Comparison of ENCODE assay signal across 10 mouse cellular contexts in the genomic region with DNA sequence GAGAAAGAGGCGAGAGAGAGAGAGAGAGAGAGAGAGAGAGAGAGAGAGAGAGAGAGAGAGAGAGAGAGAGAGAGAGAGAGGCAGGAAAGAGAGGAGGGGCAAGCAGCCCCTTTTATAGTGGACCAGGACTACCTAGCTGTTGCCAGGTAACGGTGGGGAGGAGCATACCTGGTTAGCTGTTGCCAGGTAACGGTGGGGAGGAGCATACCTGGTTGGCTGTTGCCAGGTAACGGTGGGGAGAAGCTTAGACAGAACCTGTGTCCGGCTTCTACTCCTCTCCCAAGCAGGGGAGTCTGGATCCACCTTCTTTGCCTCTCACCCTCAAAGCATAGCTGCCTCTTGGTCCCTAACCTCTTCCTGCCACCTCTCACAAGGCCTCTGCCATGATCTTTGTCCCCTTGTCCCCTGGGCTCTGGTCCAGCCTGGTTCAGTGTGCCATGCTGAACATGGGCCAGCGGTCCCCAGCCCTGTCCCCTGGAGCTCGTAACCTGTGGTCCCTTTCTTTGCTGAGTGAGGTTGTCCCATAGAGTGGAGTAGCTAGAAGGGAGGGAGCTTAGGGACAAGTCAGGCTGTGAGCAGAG. TPM values are rescaled to one million over a fixed set of nuclear protein-coding genes. Genes with fewer than 3 reads are reported as not detected.
DNase-seq lines count a peak whose midpoint lies in the region; ATAC-seq and TF ChIP-seq lines count a peak whose summit lies in the region.
"Had no signal": no experiment of that assay in that cellular context is flagged by ENCODE, and none has a peak within 500 bp of the region (broad histone marks: within the 10 kb centered on the region; RNA-seq: fewer than 3 reads in every experiment).

No protein-coding gene starts in this region.

- H3K4me2 ChIP-seq in hindbrain, embryonic 13.5 days = 0 out of 2 replicates have a peak overlapping the region, but pooled peaks have one; percentile 15
- no peak overlapping the region for H3K4me2 ChIP-seq in hindbrain, embryonic 11.5 days (replicated peaks; ENCODE audit: low read depth, low read length)
- no peak overlapping the region for H3K4me2 ChIP-seq in forebrain, embryonic 14.5 days (ENCODE audit: low read length)
- H3K4me2 ChIP-seq in liver, embryonic 14.5 days (ENCODE audit: low read depth) = peak overlapping the region; percentile 60

- no peak for TF ChIP-seq CTCF in liver, embryonic 14.5 days (IDR thresholded peaks at IDR 0.05; ENCODE audit: low read depth)

- peak overlapping the region; percentile 62; the same call in 1 of the 2 replicates for H3K27ac ChIP-seq in hindbrain, embryonic 13.5 days
- no peak overlapping the region for H3K27ac ChIP-seq in hindbrain, embryonic 11.5 days (ENCODE audit: low read depth, low read length)
- peak overlapping the region; percentile 27; the same call in 1 of the 2 replicates for H3K27ac ChIP-seq in forebrain, embryonic 14.5 days (ENCODE audit: low read depth, low read length)
- H3K27ac ChIP-seq in liver, embryonic 14.5 days = peak overlapping the region; percentile 72

- peak; percentile 62; the same call in 1 of the 2 replicates for ATAC-seq in hindbrain, embryonic 13.5 days (ENCODE audit: low FRiP score)
- ATAC-seq in hindbrain, embryonic 11.5 days (ENCODE audit: low FRiP score) = no peak
- peak; percentile 63 for ATAC-seq in forebrain, embryonic 14.5 days
- ATAC-seq in liver, embryonic 14.5 days (ENCODE audit: insufficient read depth) = no peak

- H3K4me1 ChIP-seq in hindbrain, embryonic 13.5 days (replicated peaks) = peaks cover 32% of the 10 kb centered on the region
- H3K4me1 ChIP-seq in hindbrain, embryonic 11.5 days (replicated peaks; ENCODE audit: control insufficient read depth, insufficient read depth, low read length) = peaks cover 5% of the 10 kb centered on the region; the same call in 1 of the 2 replicates
- H3K4me1 ChIP-seq in forebrain, embryonic 14.5 days (ENCODE audit: control insufficient read depth, insufficient read depth, low read length) = no peaks in the 10 kb centered on the region; the same call in 1 of the 2 replicates
- peaks cover 71 to 80% of the 10 kb centered on the region in 2 experiments for H3K4me1 ChIP-seq in liver, embryonic 14.5 days (replicated peaks; ENCODE audit: control insufficient read depth in 2 of 2, insufficient read depth in 2 of 2, low read length in 1 of 2)

- DNase-seq in hindbrain, embryonic 11.5 days (ENCODE audit: low spot score) = no peak
- DNase-seq in R1 (ENCODE audit: low read depth, low spot score) = peak; percentile 87
- DNase-seq in forebrain, embryonic 14.5 days (ENCODE audit: low spot score) = peak; percentile 65
- DNase-seq in liver, embryonic 14.5 days (ENCODE audit: low read depth in 3 of 3, low spot score in 3 of 3) = no peak
- no peak for DNase-seq in layer of hippocampus, adult 9-10 months (ENCODE audit: low spot score)
- no peak for DNase-seq in layer of hippocampus, adult 8-10 months (ENCODE audit: low spot score in 2 of 2)
- DNase-seq in adrenal gland, postnatal 14 days = no peak
- DNase-seq: cerebellum, adult 11 months; thymus, adult 2 months had no signal

- H3K4me3 ChIP-seq in hindbrain, embryonic 13.5 days = no peak overlapping the region
- H3K4me3 ChIP-seq in hindbrain, embryonic 11.5 days (ENCODE audit: low read depth, low read length) = no peak overlapping the region
- H3K4me3 ChIP-seq in forebrain, embryonic 14.5 days (ENCODE audit: low read depth, low read length) = no peak overlapping the region
- peak overlapping the region in 1 of 2 experiments; percentile 7; a peak in 1 of 4 replicates for H3K4me3 ChIP-seq in liver, embryonic 14.5 days (ENCODE audit: insufficient read depth in 1 of 2, low read depth in 2 of 2, low read length in 2 of 2)

- no peaks in the 10 kb centered on the region for H3K36me3 ChIP-seq in hindbrain, embryonic 13.5 days
- no peaks in the 10 kb centered on the region for H3K36me3 ChIP-seq in hindbrain, embryonic 11.5 days (ENCODE audit: control insufficient read depth, insufficient read depth, low read length)
- no peaks in the 10 kb centered on the region for H3K36me3 ChIP-seq in forebrain, embryonic 14.5 days (ENCODE audit: control insufficient read depth, insufficient read depth, low read length)
- no peaks in the 10 kb centered on the region for H3K36me3 ChIP-seq in liver, embryonic 14.5 days (replicated peaks; ENCODE audit: control insufficient read depth, insufficient read depth, low read depth)

- peaks cover 68% of the 10 kb centered on the region for H3K27me3 ChIP-seq in hindbrain, embryonic 13.5 days
- H3K27me3 ChIP-seq in hindbrain, embryonic 11.5 days (ENCODE audit: control insufficient read depth, insufficient read depth, low read length) = peaks cover 35% of the 10 kb centered on the region
- H3K27me3 ChIP-seq in forebrain, embryonic 14.5 days (replicated peaks; ENCODE audit: control insufficient read depth, insufficient read depth, low read length) = peaks cover 30% of the 10 kb centered on the region
- peaks cover 15% of the 10 kb centered on the region for H3K27me3 ChIP-seq in liver, embryonic 14.5 days (ENCODE audit: control insufficient read depth, insufficient read depth, low read length)

- no peak for TF ChIP-seq EP300 in liver, embryonic 14.5 days (IDR thresholded peaks at IDR 0.05; ENCODE audit: low read depth)

- H3K9me3 ChIP-seq in hindbrain, embryonic 13.5 days = no peaks in the 10 kb centered on the region
- no peaks in the 10 kb centered on the region for H3K9me3 ChIP-seq in hindbrain, embryonic 11.5 days (ENCODE audit: control insufficient read depth, low read length)
- H3K9me3 ChIP-seq in forebrain, embryonic 14.5 days (replicated peaks; ENCODE audit: control insufficient read depth, low read length) = no peaks in the 10 kb centered on the region
- no peaks in the 10 kb centered on the region for H3K9me3 ChIP-seq in liver, embryonic 14.5 days (ENCODE audit: control insufficient read depth, low read length)

- peak overlapping the region; percentile 35; the same call in 1 of the 2 replicates for H3K9ac ChIP-seq in hindbrain, embryonic 13.5 days
- H3K9ac ChIP-seq in hindbrain, embryonic 11.5 days (ENCODE audit: low read depth, low read length) = no peak overlapping the region
- no peak overlapping the region for H3K9ac ChIP-seq in forebrain, embryonic 14.5 days (ENCODE audit: low read length)
- peak overlapping the region; percentile 38 for H3K9ac ChIP-seq in liver, embryonic 14.5 days (replicated peaks)

- 19% methylated on average over 7 of the region's 7 CpGs for WGBS in hindbrain, embryonic 13.5 days
- 29% methylated on average over 6 of the region's 7 CpGs for WGBS in hindbrain, embryonic 11.5 days
- 28% methylated on average over 6 of the region's 7 CpGs for WGBS in forebrain, embryonic 14.5 days
- WGBS in liver, embryonic 14.5 days (ENCODE audit: insufficient replicate concordance) = 46% methylated on average over 6 of the region's 7 CpGs

RNA-seq across cellular contexts. Expression of gene Tnfaip2, which starts 8.0 kb away (rescaled TPM):
- polyA plus RNA-seq in hindbrain, embryonic 13.5 days (2015; fragmentation: Nextera tagmentation; extraction: Ambion mirVana) = 1.6 and 1.8 TPM in 2 replicates
- 1.9 and 2.0 TPM in 2 replicates for polyA plus RNA-seq in hindbrain, embryonic 11.5 days (2014; fragmentation: Nextera tagmentation; extraction: Ambion mirVana)
- 0.28 and 1.1 TPM in 2 replicates for polyA plus RNA-seq in forebrain, embryonic 14.5 days (2014; fragmentation: Nextera tagmentation; extraction: Ambion mirVana)
- polyA plus RNA-seq in liver, embryonic 14.5 days (2012; rRNA removed) = 57.6 and 61.8 TPM in 2 replicates
- 78.7 and 88.5 TPM in 2 replicates for polyA plus RNA-seq in liver, embryonic 14.5 days (2014; fragmentation: Nextera tagmentation; extraction: Ambion mirVana)
- total RNA-seq in layer of hippocampus, adult 8-10 months (2022) = 1 to 10 TPM in 3 of 4 experiments, under 1 TPM in 1; 0.85 to 1.8 (median 1.4) TPM
- 14.0 and 14.4 TPM in 2 replicates for total RNA-seq in adrenal gland, postnatal 14 days (2021)

RNA-seq across cellular contexts. Expression of gene Exoc3l4, which starts 17.4 kb away (rescaled TPM):
- 2.0 and 2.1 TPM in 2 replicates for polyA plus RNA-seq in hindbrain, embryonic 13.5 days (2015; fragmentation: Nextera tagmentation; extraction: Ambion mirVana)
- 3.5 and 3.8 TPM in 2 replicates for polyA plus RNA-seq in hindbrain, embryonic 11.5 days (2014; fragmentation: Nextera tagmentation; extraction: Ambion mirVana)
- polyA plus RNA-seq in forebrain, embryonic 14.5 days (2014; fragmentation: Nextera tagmentation; extraction: Ambion mirVana) = 2.2 and 2.7 TPM in 2 replicates
- polyA plus RNA-seq in liver, embryonic 14.5 days (2012; rRNA removed) = 18.1 and 20.1 TPM in 2 replicates
- polyA plus RNA-seq in liver, embryonic 14.5 days (2014; fragmentation: Nextera tagmentation; extraction: Ambion mirVana) = 15.8 and 19.3 TPM in 2 replicates
- 1 to 10 TPM; 5.0 to 7.7 (median 6.5) TPM for total RNA-seq in layer of hippocampus, adult 8-10 months (2022)
- 4.6 and 5.2 TPM in 2 replicates for total RNA-seq in adrenal gland, postnatal 14 days (2021)

RNA-seq across cellular contexts. Expression of gene Lbhd2, which starts 27.6 kb away (rescaled TPM):
- 0.26 and 0.52 TPM in 2 replicates for polyA plus RNA-seq in hindbrain, embryonic 13.5 days (2015; fragmentation: Nextera tagmentation; extraction: Ambion mirVana)
- 0.47 TPM in 1 of 2 replicates, not detected in the other for polyA plus RNA-seq in hindbrain, embryonic 11.5 days (2014; fragmentation: Nextera tagmentation; extraction: Ambion mirVana)
- polyA plus RNA-seq in forebrain, embryonic 14.5 days (2014; fragmentation: Nextera tagmentation; extraction: Ambion mirVana) = 2.4 and 2.8 TPM in 2 replicates
- not detected in 2 replicates for polyA plus RNA-seq in liver, embryonic 14.5 days (2012; rRNA removed)
- 0.15 and 0.21 TPM in 2 replicates for polyA plus RNA-seq in liver, embryonic 14.5 days (2014; fragmentation: Nextera tagmentation; extraction: Ambion mirVana)
- total RNA-seq in layer of hippocampus, adult 8-10 months (2022) = 1 to 10 TPM in 2 of 4 experiments, under 1 TPM in 1, not detected in 1; 0.61 to 2.3 (median 1.3) TPM
- total RNA-seq in adrenal gland, postnatal 14 days (2021) = 0.56 and 0.79 TPM in 2 replicates

RNA-seq across cellular contexts. Expression of gene Gm266, which starts 51.4 kb away (rescaled TPM):
- polyA plus RNA-seq in hindbrain, embryonic 13.5 days (2015; fragmentation: Nextera tagmentation; extraction: Ambion mirVana) = 1.7 and 2.0 TPM in 2 replicates
- 8.9 and 10.1 TPM in 2 replicates for polyA plus RNA-seq in hindbrain, embryonic 11.5 days (2014; fragmentation: Nextera tagmentation; extraction: Ambion mirVana)
- 0.84 and 0.99 TPM in 2 replicates for polyA plus RNA-seq in forebrain, embryonic 14.5 days (2014; fragmentation: Nextera tagmentation; extraction: Ambion mirVana)
- 0.61 and 0.91 TPM in 2 replicates for polyA plus RNA-seq in liver, embryonic 14.5 days (2012; rRNA removed)
- polyA plus RNA-seq in liver, embryonic 14.5 days (2014; fragmentation: Nextera tagmentation; extraction: Ambion mirVana) = 0.42 and 0.53 TPM in 2 replicates
- total RNA-seq in layer of hippocampus, adult 8-10 months (2022) = 1 to 10 TPM; 3.6 to 6.6 (median 4.6) TPM
- 0.60 TPM in 1 of 2 replicates, not detected in the other for total RNA-seq in adrenal gland, postnatal 14 days (2021)

RNA-seq across cellular contexts. Expression of gene Cdc42bpb, which starts 56.7 kb away (rescaled TPM):
- 35.0 and 36.5 TPM in 2 replicates for polyA plus RNA-seq in hindbrain, embryonic 13.5 days (2015; fragmentation: Nextera tagmentation; extraction: Ambion mirVana)
- 28.6 and 31.9 TPM in 2 replicates for polyA plus RNA-seq in hindbrain, embryonic 11.5 days (2014; fragmentation: Nextera tagmentation; extraction: Ambion mirVana)
- polyA plus RNA-seq in forebrain, embryonic 14.5 days (2014; fragmentation: Nextera tagmentation; extraction: Ambion mirVana) = 28.8 and 34.6 TPM in 2 replicates
- polyA plus RNA-seq in liver, embryonic 14.5 days (2012; rRNA removed) = 22.5 and 23.2 TPM in 2 replicates
- 5.3 and 6.6 TPM in 2 replicates for polyA plus RNA-seq in liver, embryonic 14.5 days (2014; fragmentation: Nextera tagmentation; extraction: Ambion mirVana)
- 100 to 1,000 TPM; 114 to 140 (median 119) TPM for total RNA-seq in layer of hippocampus, adult 8-10 months (2022)
- 133 and 149 TPM in 2 replicates for total RNA-seq in adrenal gland, postnatal 14 days (2021)

Comparison
In these comparisons a context has a peak if more than half of its experiments do, and no peak if none do; other contexts are left out.
1. ATAC-seq: peak in hindbrain, embryonic 13.5 days (single experiment) and forebrain, embryonic 14.5 days (single experiment); none in hindbrain, embryonic 11.5 days (single experiment) and liver, embryonic 14.5 days (single experiment).
2. H3K4me2 ChIP-seq: peak in hindbrain, embryonic 13.5 days (single experiment) and liver, embryonic 14.5 days (single experiment); none in hindbrain, embryonic 11.5 days (single experiment) and forebrain, embryonic 14.5 days (single experiment).
3. H3K9ac ChIP-seq: peak in hindbrain, embryonic 13.5 days (single experiment) and liver, embryonic 14.5 days (single experiment); none in hindbrain, embryonic 11.5 days (single experiment) and forebrain, embryonic 14.5 days (single experiment).
4. DNase-seq: peak in R1 (single experiment) and forebrain, embryonic 14.5 days (single experiment); none in hindbrain, embryonic 11.5 days (single experiment), liver, embryonic 14.5 days (0 of 3), layer of hippocampus, adult 9-10 months (single experiment), layer of hippocampus, adult 8-10 months (0 of 2) and adrenal gland, postnatal 14 days (single experiment).
5. RNA of gene Tnfaip2, which starts 8.0 kb away (polyA plus RNA-seq): 57.6 to 88.5 TPM in liver, embryonic 14.5 days; 1.9 to 2.0 TPM in hindbrain, embryonic 11.5 days, 1.6 to 1.8 TPM in hindbrain, embryonic 13.5 days and 0.28 to 1.1 TPM in forebrain, embryonic 14.5 days; every median in the first group is over 10 times any median in the second.